Mouse (Mus musculus): ENCODE data around the gene Rgl3.

The Rgl3 gene

DNA sequence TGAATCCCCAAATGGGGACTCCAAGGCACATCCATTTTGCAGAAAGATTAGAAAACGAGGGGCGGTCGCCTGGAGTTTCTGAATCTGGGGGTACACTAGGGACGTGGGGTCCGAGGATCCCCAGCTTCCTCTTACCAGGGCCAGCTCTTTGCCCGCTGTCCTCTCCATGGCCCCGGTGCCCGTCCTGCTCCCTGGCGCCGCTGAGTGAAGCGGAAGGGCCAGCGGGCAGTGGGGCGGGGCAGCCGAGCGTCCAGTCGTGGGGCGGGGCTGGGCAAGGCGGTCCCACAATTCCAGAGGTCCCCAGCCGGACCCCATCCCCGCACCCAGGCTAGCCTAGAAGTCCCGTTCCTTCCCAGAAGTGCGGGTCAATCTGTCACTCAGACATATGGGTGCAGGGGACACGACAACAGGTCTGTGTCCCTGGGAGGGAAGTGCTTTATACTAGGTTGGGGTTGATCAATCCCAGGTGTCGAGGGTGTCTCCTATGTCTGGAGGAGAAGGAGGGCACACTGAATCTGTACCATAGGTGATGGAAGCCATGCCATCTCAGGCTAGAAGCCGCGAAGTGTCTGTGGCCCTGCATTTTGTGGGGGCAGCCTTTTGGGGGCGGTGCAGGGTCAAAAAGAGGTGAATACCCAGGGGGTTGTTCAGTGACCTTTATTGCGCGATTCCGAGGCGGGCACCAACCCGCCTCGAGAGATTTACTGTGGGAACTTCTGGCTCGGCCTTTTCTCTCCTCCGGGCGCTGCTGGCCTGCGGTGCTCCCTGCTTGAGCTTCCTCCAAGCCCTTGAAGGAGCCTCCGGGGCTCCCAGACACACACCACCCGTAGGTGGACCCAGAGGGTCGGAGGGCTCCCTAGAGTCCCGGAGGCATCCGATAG, at the start of gene Rgl3:
TSS of gene Rgl3 (minus strand) at position 217 of the 881 bp plus-strand sequence.
- DNase-seq = peak; percentile 78

DNA sequence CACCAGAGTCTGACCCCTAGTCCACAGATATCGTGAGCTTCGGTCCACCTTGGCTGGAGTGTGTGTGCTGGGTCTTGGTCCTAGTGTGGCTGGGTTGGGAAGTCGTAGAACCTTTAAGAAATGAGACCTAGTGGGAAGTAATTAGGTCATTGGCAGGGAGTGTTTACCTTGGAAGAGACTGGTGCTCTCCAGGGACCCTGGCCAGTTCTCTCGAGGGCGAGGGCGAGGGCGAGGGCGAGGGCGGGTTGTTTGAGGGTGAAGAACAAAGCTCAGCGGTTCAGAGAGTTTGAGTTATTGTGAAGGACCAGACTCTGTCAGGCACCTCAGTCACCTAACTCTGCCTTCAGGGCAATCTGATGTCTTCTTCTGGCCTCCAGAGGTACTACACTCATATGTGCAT, 48.6 kb upstream of the Rgl3 start:
- no peak for DNase-seq

DNA sequence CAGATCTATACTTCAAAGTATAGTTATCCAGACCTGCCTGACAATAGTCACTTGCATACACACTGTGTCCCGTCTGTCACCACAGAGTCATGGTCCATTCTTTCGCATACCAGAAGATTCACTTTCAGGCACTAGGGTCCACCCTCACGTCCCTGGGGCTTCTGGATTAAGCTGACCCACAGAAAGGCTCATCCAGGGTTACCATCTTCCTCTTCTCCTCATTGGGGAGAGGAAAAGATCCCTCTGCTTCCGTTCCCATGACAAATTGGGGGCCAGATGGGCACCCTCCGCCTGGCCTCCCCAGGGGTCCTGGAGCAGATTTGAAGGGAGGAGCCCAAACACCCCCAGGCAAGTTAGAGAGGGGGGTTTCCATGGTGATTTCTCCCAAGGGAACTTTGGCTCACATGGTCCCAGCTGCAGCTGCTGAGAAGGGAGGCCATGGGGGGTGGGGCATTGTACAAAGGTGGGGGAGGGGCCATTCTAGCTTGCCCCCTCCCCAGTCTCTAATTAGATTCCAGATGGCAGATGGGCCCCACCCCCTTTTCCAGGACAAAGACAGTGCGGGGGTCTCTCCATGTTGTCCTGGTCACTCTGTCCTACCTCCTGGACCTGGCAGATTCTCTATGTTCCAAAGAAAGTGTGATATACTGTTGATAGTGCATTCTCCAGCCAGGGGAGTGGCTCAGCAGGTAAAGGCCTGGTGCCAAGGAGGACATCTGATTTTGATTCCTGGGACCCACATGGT, 46.2 kb upstream of the Rgl3 start:
- DNase-seq = no peak

DNA sequence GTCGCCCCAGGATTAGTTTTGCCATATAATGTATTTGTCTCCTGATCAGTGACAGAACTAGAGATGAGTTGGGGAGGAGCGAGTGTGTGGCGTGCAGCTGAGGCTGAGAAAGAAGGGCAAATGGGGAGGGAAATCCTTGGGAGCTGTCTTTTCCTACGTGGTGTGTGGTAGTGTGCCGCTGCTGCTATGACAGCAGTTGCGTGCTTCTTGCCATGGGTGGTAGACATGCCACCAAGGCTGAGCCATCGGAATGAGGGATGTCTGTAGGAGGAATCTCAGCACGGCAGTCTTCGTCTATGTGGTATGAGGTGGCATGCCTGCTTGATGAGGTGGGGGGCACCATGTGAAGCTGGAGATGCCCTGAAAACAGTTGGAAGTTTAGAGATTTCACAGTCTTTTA, 41.1 kb upstream of the Rgl3 start:
- DNase-seq = no peak

DNA sequence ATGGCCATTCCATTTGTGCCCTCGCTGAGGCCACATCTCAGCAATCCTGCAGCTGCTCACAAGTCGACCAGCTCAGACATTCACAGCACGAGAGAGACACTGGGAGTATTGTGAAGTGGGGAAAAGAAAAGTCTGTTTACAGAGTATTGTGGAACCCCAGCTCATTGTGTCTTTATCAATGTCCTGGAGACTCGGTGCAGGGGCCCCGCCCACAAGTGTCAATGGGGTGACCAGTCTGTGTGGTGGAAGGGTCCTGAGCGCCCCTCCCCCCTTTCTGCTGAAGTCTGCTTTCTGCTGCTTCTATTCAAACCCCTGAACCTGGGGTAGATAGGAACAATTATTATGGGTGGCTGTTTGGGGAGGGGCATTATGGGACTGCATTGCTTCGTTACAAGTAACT, 39.2 kb upstream of the Rgl3 start:
- no peak for DNase-seq

DNA sequence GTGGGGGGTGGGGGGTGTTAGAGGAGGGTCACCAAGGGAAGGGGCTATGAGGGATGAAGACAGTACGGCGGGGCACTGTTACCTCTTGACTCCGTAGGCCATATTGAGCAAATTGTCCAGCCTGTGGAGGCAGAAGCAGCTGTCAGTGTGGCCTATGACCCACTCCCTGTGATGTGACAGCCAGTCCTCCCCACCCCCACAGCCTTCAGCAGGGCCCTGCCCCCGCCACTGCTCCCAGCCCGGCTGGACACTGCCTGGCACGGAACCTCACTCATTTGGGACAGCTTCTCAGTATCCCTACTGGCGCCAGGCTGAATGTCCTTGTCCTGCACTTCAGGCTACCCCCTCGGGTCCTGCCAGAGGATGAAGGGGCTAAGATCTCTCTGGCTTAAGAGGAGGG, 35.3 kb upstream of the Rgl3 start:
- DNase-seq = peak; percentile 9

DNA sequence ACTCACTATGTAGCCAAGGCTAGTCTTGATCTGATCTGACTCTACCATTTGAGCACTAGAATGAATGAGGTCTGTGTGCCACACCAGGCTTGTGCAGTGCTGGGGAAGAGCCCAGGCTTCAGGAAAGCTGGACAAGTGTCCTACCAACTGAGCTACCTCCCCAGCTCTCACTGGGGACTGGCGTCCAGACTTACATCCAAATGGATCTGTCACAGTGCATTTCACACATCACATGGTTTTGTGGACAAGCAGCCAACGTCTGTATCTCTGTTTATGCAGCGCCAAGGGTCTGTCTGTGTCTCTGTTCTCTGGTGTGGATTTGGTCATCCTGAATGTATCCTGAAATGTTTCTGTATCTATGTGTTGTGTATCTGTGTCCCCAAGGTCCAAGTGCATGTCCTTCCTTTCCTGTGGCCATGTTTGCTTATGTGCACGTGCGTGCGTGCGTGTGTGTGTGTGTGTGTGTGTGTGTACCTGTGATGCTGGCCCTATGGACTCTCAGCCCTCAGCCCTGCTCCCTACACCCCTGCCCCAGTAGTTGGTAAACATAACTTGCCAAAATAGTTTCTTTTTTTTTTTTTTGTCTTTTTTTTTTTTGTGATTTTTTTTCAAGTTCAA, 28.1 kb upstream of the Rgl3 start:
- no peak for DNase-seq

DNA sequence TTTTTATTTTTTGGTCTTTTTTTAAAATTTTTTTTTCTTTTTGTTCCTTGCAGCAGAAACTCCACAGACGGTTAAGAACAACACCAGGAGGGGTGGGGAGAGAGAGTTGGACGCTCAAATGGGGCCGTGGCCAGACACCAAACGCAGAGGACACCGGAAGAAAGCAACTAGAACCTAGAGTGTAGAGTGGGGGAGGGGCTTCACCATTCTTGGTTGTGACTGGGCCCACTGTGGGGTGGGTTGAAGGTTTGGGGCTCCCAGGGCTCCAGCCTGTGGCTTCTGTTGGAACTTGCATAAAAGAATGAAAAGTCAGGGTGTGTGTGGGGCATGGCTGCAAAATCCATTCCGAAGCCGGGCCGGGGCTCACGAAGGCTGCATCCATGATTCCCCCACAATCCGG, 27.0 kb upstream of the Rgl3 start:
- no peak for DNase-seq

DNA sequence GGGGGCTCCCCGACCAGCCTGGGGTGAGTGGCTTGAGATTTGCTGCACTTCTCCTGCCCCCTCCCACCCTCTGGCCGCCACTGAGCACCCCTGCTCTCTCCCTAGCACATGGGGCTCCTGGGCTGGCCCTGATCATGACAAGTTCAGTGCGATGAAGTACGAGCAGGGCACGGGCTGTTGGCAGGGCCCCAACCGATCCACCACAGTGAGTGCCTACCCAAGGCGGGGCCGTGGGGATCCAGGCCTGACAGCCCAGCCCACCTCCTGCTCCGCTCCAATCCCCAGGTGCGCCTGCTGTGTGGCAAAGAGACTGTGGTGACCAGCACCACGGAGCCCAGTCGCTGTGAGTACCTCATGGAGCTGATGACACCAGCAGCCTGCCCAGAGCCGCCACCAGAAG, 23.5 kb upstream of the Rgl3 start:
- DNase-seq = no peak

DNA sequence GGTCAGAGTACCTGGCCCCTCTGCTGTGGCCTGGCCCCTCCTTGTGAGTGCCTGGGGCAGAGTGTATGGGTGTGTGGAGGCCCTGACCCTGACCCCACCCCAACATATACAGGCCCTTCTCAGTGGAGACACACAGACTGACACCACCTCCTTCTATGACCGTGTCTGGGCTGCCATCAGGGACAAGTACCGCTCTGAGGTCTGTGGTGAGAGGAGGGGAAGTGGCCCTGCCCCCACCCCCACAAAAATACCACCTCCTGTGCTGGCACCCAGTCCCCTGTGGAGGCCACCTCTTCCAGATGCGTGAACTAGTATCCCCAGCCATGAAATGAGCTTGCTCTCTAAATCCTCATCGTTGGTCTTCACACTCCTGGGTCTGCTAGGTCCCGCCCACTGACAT, 21.8 kb upstream of the Rgl3 start:
- DNase-seq = no peak

DNA sequence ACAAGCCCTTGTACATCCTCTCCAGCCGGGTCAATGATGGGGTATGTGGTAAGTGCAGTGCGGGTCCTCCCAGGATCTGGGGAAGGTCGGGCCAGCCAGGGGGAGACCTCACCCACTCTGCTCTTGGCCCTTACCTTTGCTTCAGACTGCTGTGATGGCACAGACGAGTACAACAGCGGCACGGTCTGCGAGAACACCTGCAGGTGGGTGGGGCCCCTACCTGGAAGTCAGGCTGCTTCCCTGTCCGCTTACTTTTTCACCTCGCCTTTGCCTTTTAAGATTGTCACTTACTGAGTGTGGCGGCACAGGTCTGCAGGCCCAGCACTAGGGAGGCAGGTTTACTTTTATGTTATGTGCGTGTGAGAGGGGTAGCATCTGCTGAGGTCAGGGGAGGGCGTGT, 15.3 kb upstream of the Rgl3 start:
- DNase-seq = no peak

DNA sequence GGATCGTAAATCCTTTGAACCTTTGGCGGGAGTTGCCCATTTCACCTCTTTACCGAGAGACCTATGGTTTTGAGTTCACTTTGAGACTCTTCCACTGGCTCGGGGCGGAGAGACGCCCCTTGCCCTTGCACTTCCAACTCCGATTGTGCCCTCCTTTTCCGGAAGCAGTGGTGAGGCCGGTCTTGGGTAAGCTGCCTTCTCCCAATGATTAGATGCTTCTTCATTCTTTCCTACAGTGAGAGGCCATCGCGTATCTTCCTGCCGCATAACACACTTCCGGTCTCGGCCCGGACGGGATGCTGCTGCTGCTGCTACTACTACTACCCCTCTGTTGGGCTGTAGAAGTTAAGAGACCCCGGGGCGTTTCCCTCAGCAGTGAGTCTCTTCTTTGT, 13.9 kb upstream of the Rgl3 start:
- peak; percentile 35 for DNase-seq

DNA sequence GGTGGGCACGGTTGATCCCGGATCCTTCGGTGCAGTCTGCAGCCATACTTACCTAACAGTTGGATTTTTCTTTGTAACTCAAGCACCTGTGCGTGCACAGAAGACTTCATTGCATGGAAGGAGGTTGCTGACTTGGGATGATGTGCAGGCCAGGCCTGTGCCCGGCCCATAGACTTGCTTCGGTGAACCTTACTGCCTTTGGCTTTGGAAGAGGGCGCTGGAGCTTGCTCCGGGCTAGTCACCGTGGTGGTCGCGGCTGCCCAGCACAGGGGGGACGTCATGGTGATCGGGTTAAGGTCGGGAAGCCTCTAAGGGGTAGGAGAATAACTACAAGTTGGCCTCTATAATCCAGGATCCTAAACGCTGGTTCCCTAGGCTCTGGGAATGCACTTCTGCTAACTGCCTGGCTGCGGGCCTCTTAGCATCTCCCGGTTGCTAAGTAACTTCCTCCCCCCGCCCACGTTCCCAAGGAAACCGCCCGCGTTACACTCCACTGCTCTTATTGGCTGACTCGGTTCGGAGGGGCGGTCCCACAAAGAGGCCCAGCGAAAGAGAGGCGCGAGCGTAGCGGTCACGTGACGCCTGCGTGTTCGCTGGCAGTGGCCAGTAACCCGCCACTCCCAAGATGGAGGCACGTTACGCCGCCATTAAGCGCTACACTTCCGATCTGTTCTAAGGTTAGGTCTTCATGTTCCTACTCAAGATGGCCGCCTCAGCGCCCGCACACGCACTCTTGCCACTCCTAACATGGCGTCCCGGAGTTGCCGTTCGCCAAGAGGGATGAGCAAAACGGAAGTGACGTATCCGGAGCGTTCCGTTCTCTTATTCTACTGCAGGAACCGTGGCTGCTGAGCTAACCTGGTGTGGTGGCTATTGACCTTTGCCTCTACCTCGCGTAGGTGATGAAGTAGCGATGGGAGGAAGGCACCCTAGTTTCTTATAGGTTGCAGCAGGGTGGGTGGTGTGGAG, 13.2 kb upstream of the Rgl3 start, which contains the start of the genes Ccdc151 and Prkcsh:
TSS of gene Ccdc151 (minus strand) at position 441 of the 969 bp plus-strand sequence.
TSS of gene Prkcsh (plus strand) at position 613 of the 969 bp plus-strand sequence.
- DNase-seq = peak; percentile 100

DNA sequence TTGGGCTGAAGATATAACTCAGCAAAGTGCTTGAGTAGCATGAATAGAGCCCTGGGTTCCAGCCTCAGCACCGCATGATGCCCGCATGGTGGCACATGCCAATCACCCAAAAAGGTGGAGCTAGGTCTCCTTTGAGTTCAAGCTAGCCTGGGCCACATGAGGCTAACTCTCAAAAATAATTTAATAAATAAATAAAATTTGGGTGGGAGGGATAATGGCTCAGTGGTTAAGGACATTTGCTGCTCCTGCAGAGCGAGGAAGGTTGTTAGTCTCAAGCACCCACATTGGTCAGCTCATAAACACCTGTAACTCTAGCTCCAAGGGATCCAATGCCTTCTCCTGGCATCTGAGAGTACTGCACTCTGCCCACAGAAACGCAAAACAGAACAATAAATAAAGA, 12.4 kb upstream of the Rgl3 start:
- DNase-seq = no peak

DNA sequence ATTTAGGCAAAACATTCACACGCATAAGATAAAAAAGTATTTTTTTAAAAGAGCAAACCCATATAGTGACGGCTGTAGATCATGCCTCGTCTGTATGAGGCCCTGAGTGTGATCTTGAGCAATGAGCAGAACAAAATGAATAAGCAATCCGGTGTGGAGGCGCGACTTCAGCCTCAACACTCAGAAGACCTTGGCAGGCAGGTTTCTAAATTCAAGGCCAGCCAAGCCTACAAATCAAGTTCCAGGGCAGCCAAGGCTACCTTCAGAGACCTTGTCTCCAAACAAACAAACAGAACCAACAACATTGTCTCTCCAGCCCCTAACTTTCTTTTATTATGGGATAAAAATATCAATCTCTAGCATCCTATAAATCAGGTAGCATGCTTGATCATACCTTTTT, 11.1 kb upstream of the Rgl3 start:
- no peak for DNase-seq

DNA sequence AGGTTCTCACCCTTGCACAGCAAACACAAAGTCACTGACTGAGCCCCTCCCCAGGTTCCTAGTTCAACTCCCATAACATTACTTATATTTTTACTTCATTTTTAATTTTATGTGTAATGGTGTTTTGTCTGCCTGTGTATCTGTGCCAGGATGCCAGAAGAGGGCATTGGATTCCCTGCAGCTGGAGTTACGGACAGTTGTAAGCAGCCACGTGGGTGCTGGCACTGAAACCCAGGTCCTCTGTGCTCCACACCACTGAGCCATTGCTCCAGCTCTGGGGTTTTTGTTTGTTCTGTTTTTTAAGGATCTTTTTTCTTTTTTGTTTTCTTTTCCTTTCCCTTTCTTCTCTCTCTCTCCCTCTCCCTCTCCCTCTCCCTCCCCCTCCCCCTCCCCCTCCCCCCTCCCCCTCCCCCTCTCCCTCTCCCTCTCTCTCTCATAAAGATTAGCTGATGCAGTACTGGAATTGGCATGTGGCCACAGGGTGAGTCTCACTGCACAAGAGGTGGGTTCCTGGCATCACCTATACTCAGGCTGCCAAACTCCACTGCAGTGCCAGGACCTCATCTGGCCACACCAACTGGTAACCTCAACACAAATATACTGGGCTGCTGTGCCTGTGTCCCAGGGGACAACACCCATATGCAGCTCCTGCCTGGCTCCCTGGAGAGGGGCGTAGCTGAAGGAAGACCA, 7.1 kb upstream of the Rgl3 start:
- DNase-seq = no peak

DNA sequence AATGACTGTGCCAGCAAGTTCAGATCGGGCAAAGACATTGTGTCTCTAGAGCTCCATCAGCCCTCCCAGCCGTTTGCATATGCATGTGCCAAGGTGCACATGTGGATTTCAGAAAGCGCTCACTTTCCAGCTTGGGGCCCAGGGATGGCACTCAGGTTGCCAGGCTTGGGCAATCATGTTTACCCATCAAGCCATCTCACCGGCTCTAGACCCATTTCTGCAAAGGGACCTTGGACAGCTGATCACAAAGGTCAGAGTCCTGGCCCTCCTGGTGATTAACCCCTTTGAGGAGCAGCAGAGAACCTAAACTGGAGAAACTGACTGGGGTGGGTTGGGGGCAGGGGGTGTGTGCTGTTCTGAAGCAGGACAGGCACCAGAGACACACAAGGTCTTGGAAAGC, 3.0 kb upstream of the Rgl3 start:
- no peak for DNase-seq

DNA sequence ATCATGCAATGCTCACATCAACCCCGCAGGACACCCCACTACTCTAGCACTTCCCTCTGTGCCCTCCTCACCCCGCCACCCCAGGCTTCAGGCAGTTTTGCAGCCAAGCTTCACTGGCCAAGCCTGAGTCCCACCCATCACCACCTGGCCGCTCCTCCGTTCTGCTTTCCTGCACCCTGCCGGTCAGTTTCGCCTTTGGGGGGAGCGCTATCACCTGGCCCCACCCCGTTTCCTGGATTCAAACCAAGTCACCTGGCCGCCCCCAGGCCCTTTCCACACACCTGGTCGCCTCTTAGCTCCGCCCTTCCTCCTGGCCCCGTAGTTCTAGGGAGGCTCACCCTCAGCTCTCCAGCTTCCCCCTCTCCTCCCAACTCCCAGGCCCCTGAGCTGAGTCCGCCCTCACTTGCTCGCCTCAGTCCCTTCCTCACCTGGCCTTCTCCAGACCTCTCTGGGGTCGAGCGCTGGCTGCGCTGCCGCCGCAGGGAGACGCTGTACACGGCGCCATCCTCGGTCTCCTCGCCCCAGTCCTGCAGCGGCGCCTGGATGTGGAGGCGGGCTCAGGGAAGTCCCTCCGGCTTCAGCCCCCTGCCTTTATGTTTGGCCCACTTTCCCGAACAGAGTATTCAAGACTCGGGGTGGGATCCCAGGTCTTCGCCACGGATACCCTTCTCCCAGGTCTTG, 685 bp downstream of the Rgl3 start:
- DNase-seq = peak; percentile 45

DNA sequence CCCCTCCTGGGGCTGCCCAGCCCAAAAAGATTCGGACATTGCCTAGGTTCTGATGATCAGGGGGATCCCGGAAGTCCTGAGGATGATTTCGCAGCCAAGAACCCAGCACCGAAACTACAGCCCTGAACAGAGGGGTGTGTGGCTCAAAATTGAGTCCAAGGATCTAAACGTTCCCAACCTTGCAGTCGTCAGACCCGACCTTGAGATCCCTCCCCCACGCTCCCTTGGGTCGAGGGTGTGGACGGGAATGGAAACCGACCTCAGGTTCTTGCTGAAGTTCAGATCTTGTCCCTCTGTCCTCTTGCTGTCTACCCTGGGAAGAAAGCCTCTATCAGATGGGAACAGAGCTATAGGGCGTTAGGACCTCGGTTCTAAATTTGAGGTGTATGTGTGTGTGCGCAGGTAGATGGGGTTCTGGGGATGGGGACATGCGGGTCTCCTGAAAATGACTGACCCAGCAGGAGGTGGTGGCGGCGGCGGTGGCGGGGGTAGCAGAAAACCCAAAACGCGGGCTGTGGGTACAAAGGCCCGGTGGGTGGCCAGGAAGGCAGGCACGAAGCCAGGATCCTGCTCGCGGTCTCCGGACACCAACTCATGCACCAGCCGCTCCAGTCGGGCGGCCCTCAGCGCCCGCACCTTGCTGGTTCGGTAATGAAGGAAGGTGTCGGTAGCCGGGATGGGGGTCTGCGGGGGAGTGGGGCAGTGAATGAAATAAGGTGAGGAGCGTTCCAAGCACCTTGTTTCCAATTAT, 1.5 kb downstream of the Rgl3 start:
- no peak for DNase-seq

DNA sequence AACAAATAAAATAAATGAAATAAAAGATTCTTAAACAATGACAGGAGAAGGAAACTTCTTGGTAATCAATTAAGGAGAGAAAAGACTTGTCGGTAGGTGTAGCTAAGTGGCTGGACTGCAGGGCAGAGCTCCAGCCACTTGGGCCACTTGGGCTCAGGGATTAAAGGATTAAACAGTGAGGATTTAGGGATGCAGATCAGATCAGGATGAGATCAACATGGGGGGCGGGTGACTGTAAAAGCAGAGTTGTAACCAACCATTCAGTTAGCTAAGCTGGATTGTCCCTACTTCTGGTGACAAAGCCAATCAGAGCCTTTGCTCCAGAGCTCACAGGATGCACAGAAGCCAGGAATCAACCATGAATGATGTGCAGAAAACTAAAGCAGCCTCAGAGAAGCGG, 5.3 kb downstream of the Rgl3 start:
- no peak for DNase-seq

Data from lung, postnatal 36 days (tissue).